Mouse (Mus musculus) cerebellum, adult 9-11 months (tissue): Measurements from ENCODE around the gene Sephs2.
"Not testable (repeated sequence)": the region's sequence is repeated elsewhere in the genome, so short reads cannot be mapped to it uniquely, and the experiment has no call there.

Source experiments
- DNase-seq: peaks from one replicate; pipeline ENCODE4 v3.0.0; 2022

The Sephs2 gene

DNA sequence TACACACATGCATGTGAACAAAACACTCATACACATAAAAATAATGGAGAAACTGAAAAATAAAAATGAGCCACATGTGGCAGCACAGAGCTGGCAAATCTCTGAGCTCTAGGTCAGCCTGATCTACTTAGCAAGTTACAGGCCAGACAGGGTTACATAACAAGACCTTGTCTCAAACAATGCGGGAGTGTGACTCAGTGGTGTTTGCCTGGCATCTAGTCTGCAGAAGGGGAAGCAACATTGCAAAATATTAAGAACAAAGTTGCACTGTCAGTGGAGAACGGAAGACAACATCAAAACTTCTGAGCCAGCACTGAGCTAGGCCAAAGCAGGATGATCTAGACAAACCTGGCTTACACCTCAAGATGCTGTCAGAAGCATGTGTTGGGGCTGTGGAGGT is 3.6 kb downstream of the Sephs2 start:
- no peak for DNase-seq

DNA sequence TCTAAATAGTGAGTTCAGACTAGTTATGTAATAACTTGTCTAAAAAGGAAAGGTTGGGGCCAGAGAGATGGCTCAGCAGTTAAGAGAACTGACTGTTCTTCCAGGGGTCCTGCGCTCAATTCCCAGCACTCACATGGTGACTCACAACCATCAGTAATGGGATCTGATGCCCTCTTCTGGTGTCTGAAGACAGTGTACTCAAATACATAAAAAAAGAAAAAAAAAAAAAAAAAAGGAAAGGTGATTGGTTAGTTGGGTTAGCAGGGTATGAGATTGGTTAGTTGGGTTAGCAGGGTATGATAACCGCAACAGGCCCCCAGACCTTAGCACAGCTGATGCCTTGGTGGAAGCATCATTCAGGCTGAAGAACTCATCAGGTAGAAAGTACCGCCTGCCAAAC is 10.3 kb downstream of the Sephs2 start:
- peak; percentile 2 for DNase-seq

DNA sequence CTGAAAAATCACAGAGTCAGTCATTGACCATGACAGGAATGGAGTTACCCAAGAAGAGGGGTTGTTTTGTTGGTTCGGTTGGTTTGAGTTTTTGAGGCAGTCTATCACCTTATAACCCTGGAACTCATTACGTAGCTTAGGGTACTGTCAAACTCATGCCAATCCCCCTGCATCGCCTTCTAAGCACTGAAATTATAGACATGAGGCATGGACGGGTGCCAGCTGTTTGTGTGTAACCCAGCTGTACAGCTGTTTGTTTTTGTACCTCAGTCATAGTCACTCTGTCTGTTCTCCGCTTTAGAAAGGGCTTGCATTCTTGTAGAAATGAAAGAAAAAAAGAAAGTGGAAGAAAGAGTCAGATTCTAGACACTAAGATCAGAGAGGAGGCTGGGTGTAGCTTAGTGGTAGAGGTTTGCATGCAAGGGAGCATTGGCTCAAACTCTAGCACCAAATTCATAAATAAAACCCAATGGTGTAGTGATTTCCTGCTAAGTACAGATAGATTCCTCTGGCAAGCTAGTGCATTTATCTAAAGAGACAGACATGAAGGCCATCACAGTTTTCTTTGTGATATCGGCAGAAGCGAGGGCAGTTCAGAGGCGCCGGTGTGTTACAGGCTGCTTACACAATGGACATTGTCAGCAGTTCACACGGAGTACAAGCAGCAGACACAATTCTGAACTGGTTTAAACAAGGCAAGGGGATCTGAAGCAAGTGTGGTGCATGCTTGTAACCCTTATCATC is 11.5 kb downstream of the Sephs2 start:
- peak; percentile 35 for DNase-seq

DNA sequence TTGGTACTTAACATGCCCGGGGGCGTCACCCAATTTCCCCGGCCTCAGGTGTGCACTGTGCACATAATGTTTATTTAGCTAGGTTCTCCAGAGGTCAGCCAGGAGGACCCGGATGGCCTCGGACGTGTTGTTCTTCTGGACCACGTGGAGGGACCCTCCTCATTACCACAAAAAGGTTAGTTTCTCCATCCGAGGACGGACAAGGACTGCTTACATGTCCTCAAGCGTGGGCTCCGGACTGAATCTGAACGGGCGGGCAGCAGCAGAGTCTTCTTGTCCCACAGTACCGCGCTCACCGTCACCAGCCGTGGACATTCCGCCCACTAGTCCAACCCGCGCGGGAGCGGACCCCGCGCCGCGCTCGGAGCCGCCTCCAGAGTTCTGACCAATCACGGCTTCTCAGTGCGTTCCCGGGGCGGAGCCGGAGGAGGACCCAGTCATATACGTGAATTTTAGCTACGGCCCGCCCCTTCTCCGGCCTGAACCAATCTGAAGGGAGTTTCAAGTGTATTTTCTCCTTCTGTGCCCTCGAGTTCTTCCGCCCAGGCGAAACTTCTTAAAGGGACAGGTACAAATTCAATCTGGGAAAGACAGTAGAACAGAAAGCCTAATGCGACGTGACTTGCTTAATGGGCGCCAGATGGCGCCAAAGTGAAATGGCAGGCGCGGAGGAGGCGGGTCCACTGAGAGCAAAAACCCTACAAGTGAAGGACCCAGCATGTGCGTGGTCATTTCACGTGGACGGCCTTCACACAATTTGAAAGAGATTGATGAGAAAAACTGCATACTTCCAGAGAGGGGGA is 13.3 kb downstream of the Sephs2 start, which contains the start of gene Dctpp1:
Dctpp1 (minus strand) TSS at position 401 of the 803 bp plus-strand sequence.
- peak; percentile 99 for DNase-seq

DNA sequence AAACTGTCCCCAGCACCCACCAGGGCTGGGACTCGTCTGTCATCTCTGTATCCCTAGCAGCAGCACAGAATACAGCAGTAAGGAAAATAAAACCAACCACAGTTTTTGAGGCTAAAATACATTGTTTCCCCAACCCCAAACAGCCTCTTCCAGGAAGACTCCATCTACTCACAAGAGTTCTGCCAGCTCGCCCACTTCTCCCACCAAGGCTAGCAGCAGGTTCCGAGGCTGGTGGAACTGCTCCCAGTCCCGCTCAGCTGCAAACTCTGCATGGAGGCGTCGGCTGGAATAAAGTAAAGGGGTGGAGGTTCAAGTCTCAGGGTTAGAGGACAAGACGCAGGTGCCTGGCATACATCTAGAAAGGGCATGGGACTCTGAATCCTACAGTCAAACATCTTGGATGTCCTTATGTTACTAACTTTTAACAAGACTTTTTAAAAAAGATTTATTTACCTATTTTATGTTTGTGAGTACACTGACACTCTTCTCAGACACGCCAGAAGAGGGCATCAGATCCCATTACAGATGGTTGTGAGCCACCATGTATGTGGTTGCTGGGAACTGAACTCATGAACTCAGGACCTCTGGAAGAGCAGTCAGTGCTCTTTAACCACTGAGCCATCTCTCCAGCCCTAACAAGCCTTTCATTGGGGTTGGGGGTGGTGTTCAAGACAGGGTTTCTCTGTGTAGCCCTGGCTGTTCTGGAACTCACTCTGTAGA is 14.5 kb downstream of the Sephs2 start:
- peak; percentile 47 for DNase-seq

DNA sequence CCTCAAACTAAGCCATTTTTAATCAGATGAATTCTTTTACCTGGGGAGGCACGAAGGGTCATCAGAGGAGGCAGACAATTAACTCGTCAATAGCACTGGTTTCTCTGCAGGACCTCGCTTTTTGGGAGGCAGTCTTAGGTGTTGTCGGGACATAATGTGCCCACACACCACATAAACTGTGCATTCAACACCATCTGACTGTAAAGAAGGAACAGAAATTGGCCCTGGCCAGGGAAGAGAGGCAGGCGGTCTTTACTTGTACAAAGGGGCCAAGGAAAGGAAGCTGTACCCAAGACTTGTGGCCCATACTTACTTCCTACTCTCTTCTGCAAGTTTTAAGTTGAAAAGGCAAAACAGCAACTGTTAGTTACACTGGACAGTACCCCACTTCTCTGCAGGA is 17.3 kb downstream of the Sephs2 start:
- DNase-seq = peak; percentile 39

DNA sequence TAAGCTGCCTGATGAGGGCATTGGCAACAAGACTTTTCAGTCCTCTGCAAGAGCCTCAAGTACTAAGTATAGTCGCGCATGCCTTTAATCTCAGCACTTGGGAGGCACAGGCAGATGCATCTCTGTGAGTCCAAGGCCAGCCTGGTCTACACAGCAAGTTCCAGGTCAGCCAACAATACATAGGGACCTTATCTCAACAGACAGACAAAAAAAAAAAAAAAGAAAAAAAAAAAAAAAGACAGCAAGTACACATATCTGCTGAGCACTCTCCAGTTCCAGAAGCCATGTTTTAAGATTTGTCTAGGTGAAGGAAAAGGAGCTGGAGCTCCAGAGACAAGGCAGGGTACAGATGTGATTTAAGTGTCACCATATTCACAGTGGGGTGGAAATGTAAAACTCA is 17.9 kb downstream of the Sephs2 start:
- DNase-seq = peak; percentile 27

DNA sequence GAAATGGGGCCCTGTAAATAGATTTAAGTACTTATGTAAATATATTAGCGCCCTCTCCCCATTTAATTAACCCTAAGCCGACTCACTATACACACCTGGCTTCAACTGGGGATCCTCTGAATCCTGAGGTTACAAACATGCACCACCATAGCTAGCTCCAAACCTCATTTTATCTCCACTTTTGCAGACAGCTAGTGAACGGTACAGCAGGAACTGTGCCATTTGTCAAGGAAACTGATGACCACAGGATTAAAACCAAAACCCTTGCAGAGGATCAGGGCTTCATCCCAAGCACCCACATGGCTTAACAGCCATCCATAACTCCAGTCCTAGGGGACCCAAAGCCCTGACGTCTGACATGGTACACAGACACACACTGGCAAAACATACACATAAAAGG is 18.8 kb downstream of the Sephs2 start:
- peak; percentile 39 for DNase-seq

DNA sequence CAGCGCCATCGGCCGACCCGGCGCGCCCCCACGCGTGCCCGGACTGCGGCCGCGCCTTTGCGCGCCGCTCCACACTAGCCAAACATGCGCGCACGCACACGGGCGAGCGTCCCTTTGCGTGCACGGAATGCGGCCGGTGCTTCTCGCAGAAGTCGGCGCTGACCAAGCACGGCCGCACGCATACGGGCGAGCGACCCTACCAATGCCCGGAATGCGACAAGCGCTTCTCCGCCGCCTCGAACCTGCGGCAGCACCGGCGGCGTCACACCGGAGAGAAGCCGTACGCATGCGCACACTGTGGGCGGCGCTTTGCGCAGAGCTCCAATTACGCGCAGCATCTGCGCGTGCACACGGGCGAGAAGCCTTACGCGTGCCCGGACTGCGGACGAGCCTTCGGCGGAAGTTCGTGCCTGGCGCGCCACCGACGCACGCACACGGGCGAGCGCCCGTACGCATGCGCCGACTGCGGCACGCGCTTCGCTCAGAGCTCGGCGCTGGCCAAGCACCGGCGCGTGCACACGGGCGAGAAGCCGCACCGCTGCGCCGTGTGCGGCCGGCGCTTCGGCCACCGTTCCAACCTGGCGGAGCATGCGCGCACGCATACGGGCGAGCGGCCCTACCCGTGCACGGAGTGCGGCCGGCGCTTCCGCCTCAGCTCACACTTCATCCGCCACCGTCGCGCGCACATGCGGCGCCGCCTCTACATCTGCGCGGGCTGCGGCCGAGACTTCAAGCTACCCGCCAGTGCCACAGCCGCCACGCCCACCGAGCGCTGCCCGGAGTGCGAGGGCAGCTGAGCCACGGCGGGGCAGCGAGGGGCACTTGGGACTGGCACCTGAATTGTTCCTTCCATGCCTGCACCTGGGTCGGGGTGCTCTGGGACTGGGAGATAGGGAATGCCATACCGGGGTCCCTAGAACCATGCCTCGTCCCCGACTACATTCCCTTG is 19.8 kb downstream of the Sephs2 start:
- peak; percentile 98 for DNase-seq

DNA sequence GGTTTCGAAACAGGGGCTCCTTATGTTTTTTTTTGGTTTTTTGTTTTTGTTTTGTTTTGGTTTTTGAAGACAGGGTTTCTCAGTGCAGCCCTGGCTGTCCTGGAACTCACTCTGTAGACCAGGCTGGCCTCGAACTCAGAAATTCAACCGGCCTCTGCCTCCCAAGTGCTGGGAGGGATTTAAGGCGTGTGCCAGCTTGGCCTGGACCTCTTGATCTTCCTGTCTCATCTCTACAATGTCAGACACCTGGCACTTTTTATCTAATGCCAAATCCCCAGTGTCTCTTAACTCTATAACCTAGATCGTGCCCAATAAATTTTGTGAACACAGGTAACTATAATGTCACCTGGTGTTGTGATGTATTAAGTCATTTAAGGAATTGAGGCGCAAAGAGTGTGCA is 20.5 kb downstream of the Sephs2 start:
- DNase-seq = peak; percentile 68

DNA sequence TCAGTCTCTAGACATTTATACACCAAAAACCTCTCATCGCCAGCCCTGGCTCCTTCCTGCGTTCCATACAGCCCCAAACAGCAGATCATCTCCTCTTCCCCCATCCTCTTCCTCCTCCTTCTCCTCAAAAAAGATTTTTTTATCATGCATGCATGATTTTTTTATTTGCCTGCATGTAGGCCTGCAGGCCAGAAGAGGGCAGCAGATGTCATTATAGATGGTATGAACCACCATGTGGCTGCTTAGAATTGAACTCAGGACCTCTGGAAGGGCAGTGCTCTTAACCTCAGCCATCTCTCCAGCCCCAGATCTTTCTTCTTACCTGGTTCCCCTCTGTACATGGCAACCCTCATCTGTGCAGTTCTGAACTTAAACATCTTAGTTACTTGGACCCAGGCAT is 21.4 kb downstream of the Sephs2 start:
- DNase-seq = peak; percentile 44

DNA sequence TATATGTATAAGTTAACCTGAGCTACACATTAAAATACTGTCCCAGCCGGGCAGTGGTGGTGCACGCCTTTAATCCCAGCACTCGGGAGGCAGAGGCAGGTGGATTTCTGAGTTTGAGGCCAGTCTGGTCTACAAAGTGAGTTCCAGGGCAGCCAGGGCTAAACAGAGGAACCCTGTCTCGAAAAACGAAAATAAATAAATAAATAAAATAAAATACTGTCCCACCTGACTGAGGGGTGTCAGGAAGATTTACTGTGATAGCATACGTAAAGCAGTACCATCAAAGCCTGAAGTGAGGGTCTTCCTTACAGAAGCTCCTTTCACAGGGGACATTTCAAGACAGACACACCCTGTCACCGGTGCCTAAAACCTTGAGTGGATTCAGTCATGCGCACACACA is 23.3 kb downstream of the Sephs2 start:
- not testable (repeated sequence) for DNase-seq

DNA sequence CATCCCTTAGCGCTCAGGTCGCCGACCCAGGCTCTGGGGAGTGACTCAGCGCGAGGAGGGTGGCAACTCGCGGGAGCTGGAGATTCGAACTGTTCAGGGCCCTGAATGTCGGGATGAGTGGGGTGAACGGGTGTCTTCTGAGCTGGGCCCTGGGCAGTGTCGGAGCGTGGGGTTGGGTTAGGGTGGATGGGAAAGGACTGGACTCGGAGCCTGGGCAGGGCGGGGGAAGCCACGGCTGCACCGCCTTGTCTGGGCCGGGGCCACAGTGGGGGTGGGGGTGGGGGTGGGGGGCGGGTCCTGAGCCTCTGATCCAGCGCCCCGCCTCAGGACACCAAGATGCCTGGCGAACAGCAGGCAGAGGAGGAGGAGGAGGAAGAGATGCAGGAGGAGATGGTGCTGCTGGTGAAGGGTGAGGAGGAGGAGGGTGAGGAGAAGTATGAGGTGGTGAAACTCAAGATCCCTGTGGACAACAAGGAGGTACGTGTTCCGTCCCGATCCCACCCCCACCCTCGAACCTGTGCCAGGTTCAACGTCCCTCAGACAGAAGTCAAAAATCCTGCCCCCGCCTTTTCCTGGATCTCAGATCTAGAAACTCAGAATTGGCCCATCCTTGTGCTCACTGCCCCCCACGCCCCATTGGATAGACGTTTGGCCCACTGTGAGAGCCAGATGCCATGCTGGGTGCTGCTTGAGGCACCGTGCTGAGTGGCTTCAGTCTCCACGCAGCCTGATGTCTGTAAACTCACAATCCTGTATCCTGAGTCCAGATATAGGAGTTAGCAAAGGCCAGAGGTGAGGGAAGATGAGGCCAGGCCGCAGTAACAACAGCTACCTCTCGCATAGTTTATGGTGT is 29.0 kb downstream of the Sephs2 start:
- DNase-seq = peak; percentile 64

DNA sequence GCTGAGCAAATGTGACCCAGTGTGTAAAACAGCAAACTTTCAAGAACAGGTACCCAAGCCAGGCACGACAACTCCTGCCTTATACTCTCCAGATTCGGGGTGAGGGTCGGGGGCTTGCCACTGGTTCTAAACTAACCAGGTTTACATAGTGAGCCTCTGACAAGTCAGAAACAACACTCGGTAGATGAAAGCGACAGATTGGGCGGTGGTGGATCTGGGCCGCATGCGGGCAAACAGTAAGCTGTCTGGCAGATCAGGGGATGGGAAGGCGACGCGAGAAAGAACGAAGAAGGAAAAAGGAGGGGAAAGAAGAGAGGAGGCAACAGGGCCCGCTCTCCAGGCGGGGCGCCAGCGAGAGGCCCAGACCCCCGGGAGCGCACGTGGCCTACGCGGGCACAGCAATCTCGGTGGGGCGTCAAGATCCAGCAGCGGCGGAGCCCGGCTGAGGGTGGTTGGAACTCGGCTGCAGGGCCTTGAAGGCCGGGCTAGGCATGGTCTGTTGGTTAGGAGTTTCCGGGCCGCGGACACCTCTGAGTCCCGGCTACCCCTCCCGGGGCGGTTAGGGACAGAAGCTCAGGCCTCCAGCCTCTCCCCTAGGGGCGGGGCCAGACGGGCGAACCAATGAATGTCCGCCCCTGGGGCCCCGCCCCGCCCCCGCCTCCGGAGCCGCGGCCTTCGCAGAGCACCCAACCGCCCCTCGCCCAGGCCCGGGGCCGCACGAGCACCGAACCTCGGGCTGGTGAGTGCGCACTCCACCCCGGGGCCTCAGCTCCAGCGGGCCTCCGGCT is 29.8 kb downstream of the Sephs2 start, which contains the start of gene Zfp771:
Zfp771 (plus strand) TSS at position 405 of the 788 bp plus-strand sequence.
- peak; percentile 97 for DNase-seq

DNA sequence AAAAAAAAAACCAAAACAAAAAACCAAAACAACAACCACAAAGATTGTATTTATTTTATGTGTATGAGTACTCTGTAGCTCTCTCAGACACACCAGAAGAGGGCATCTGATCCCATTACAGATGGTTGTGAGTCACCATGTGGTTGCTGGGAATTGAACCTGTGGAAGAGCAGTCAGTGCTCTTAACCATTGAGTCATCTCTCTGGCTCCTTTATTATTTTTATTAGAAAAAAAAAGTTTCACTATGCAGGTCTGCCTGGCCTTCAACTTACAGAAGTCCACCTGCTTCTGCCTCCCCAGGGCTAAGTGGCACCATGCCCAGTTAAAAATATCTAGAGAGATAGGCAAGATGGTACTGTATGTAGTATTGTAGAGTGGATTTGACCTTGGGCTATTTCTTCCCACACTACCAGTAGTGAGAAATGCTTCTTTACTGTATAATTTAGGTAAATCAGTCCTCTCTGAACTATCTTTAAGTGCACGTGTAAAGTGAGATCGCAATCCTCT is 30.4 kb downstream of the Sephs2 start:
- DNase-seq = peak; percentile 50

DNA sequence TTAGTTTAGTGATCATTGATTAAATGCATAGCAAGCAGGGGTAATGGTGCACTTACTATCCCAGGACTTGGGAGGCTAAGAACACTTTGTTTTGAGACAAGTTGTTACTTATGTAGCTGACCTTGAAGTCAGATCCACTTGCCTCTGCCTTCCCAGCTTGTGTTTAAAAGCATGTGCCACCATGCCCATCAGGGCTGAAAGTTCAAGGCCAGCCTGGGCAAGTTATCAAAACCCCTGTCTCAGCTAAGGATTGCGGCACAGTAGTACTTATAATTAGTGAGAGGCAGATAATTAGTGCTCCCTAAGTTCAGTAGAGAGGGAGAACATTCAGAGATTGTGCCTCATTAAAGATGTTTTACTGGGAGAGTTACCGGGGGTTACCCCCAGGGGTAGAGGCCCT is 39.1 kb downstream of the Sephs2 start:
- no peak for DNase-seq

DNA sequence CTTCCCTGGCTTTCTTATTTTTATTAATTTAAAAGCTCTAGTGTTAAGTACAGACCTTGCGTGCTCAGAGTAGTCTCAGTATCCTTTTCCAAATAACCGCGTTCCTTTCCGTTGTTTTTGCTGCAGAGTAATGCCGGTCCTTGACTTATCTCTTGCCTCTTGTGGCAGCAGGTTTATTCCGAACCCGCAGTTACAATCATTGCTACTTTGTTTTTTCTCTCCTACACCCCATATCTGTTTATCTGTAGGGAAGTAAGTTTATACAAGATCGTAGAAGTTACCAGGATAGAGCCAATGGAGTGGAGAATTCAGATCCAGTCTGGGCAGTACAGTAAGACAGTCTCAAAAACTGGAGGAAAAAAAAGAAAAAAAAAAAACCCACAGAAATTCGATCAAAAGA is 40.1 kb downstream of the Sephs2 start:
- no peak for DNase-seq

DNA sequence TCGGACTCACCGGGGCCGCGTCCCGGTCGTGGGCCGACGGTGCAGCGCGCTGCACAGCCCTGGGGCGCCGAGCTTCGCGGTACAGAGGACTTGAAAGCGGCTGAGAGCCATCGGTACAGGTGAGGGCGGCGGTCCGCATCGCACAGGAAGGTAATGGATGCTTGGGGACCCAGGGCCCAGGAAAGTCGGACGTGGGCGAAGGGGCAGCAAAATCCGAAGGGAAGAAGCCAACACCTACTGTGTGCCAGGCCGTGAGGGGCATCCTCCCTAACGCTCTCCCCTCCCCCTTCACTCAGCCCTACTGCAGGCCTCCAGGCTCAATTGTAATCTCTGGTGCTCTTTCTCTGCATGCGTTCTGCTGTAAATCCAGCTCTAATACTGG is 40.5 kb downstream of the Sephs2 start:
- no peak for DNase-seq

DNA sequence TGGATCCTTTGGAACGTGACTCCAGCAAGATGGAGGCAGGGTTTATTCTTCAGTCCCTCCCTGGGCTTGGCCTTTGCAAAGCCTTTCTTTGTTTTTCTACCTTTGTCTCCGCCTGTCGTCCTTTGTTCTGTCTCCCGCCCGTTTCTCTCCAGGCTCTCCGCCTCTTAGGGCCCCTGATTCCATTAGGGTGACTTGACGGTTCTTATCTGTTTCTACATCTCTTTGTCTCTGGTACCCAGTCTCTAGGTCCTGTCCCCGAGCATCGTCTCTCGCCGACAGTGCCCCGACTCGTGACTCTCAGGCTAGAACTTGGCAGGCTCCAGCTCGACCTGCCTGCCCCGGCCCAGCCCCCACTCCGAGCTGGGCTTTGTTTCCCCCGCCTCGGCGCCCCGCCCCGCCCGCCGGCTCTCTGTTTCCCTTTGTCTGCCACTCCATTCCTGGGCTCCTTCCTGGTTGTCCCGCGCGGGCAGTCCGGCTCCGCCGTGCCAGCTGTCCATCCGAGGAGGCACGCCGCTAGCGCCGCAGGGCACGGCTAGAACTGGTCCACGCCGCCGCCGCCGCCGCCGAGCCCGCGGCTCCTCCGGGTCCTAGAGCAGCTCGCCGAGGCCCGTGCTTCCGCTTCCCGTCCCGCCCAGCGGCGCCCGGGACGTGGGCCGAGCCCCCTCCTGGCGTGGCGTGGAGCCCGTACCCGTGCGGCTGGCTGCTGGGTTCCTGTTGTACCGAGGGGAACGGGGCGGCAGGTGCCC is 41.1 kb downstream of the Sephs2 start, which contains the start of the genes Zfp553 and Sept1:
Zfp553 (plus strand) TSS at position 440 of the 746 bp plus-strand sequence.
Sept1 (minus strand) TSS at position 509 of the 746 bp plus-strand sequence.
- DNase-seq = peak; percentile 91
